Mouse (Mus musculus) brown adipose tissue, adult 24 weeks (tissue): ENCODE measurements around the gene Ngf. TPM values are rescaled to one million over a fixed set of nuclear protein-coding genes. Genes with fewer than 3 reads are reported as not detected.
A peak's percentile ranks its signal among the peaks of the same experiment; 100 is the strongest.

Experiments
- H3K27ac ChIP-seq: fragments of 200-500 bp; replicated peaks from 2 replicates; pipeline ENCODE4 v1.5.1; 2012; ENCODE audit warnings: low read depth, mild to moderate bottlenecking, low read length
- H3K4me1 ChIP-seq: fragments of 200-500 bp; 2 replicates; pipeline ENCODE4 v1.6.1; 2012; ENCODE audit warnings: low read length, mixed read lengths; ENCODE audit not compliant: control insufficient read depth, insufficient read depth, insufficient read length
- H3K4me3 ChIP-seq: fragments of 200-500 bp; 2 replicates; pipeline ENCODE4 v1.5.1; 2012; ENCODE audit warnings: low read depth, mild to moderate bottlenecking, low read length, moderate library complexity; ENCODE audit not compliant: insufficient read depth
- polyA plus RNA-seq: library from polyadenylated mRNA; stranded (reverse); fragments of >200 nt; gene quantifications from 2 replicates; pipeline ENCODE4 v1.2.4, GENCODE M21; 2012; ENCODE audit not compliant: missing spikeins, insufficient read depth, insufficient read length

The Ngf gene
- polyA plus RNA-seq: 2.3 and 2.6 TPM in 2 replicates

DNA sequence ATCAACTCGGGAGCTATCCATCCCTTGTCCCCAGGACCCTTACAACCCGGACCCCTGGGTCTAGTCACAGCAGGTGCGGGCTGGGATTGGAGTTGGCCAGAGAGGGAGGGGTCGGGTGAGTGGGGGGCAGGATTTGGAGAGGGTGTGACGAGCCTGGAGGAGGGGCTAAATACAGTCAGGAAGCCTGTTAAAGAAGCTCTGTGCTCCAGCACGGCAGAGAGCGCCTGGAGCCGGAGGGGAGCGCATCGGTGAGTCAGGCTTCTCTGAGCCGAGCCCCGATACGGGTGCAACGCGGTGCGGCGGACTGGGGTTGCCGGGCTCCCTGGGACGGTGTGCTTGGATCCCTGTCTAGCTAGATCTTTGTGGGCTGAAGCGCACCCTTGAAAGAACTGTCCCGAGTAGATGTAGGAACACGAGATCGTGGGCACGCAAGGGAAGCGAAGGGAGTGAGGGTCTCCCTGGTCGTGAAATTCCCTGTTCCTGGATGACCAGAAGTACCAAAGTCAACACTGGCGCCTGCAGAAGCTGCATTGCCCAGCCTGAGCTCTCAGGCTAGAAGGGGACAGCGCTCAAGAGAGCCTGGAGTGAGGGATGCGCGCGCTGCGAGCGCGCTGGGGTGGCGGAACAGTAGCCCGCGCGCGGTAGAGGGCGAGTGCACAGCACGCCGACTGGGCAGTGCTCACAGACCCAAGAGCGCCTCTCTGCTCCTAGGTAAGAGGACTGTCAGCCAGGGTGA lies at the start of gene Ngf:
TSS of gene Ngf (plus strand) at position 207 of the 736 bp plus-strand sequence.
- Histone ChIP-seq H3K27ac (peak within 1 kb of the TSS; percentile 62; the same call in 1 of the 2 replicates), H3K4me3 (peak within 1 kb of the TSS; percentile 49), H3K4me1 (no peaks in the 10 kb centered on the region)

DNA sequence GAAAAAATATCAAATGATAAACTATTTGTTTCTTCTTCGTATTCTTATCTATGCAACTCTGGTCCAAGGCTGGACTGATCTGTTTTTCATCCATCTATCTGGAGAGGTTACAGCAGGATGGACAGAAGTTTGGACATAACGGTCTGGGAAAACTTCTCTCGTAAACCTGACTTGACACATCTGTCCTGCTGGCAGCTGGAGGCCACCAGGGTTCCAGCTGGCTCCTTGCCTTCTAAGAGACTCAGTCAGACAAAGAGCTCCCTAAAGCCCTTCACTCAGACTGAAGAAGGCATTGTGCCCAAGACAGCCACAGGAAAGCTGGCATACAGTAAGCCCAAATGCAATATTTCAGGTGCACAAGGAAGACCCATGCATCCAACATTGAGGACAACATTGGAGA lies 24.2 kb upstream of the Ngf start:
- H3K27ac ChIP-seq: 0 out of 2 replicates have a peak overlapping the region, but pooled peaks have one; percentile 29
- no peak overlapping the region for H3K4me3 ChIP-seq
- H3K4me1 ChIP-seq: no peaks in the 10 kb centered on the region

DNA sequence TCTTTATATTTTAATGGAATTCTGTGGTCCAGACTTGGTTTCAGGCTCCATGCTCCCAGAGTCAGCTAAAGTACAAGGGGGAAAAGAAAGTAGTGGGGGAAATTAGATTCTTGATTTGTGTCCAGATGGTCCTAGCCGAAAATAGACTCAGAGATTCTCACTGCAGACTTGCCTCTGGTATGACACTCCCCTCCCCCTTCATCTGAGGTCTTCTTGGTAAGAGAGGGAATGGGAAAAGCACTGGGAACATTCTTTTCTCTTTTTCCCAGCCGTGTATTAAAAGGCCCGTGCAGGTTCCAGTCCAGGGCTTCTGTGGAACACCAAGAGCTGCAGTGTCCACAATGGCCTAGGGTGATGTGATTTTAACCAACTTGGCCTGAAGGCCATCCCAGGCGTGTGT lies 23.0 kb upstream of the Ngf start:
- Histone ChIP-seq H3K27ac (0 out of 2 replicates have a peak overlapping the region, but pooled peaks have one; percentile 52), H3K4me3 (no peak overlapping the region), H3K4me1 (no peaks in the 10 kb centered on the region)

DNA sequence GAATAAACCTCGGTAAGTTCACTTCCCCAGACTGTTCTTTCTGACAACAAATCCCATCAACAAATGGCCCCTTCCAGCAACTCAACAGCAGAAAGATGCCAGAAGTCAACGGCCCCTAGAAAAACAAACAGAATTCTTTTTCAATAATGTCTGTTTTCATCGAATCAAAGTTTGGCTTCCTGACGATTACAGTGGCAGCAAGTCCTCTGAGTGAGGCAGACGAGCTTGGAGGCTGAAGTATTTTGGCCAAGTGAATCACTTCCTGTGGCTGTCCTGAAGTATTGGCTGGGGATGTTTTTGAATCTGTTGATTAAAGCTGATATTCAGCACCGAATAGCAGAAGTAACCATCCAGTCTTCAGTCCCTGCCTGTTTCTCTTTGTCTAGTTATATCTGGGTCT lies 15.2 kb upstream of the Ngf start:
- H3K27ac ChIP-seq: no peak overlapping the region; the same call in 1 of the 2 replicates
- H3K4me1 ChIP-seq: no peaks in the 10 kb centered on the region

DNA sequence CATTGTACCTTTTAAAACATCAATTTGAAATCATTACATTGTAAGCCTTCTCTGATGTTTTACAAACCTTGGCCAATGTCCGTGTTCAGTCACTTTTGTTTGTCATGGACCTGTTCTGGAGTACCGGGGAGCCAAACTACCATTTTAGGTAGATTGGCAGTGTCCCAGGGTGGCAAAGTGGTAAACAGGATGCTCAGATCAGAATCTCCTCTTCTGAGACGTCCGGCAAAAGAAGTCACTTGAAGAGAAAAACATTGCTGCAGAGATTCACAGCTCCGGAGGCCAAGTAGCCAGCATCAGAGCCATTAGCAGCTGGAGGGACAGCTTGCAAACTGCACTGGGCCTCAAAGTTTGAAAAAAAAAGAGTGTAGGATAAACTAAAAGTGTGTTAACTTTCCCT lies 9.2 kb upstream of the Ngf start:
- Histone ChIP-seq H3K4me3 (no peak overlapping the region), H3K4me1 (no peaks in the 10 kb centered on the region), H3K27ac (no peak overlapping the region)

More for the DNA sequence above, 15.2 kb upstream of the Ngf start:
- no peak overlapping the region for H3K4me3 ChIP-seq

DNA sequence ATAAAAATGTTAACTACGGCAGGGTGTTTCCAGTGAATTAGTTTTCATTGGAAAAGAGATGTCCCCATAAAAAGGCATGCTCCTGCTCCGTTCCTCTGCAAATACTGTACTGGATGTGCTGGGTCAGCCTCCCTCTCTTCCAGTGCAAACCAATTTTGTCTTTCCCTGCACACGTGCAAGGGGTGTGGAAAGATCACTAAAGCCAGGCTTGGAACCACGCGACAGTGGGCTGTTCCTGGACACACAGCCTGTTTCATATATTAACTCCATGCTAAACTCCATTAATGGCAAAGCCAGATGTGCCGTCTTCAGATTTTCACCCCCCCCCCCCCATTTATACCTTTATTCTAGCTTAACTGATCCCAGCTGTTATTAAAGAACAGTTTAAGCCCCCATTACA lies 8.7 kb upstream of the Ngf start:
- no peaks in the 10 kb centered on the region for H3K4me1 ChIP-seq
- H3K4me3 ChIP-seq: no peak overlapping the region
- no peak overlapping the region for H3K27ac ChIP-seq

DNA sequence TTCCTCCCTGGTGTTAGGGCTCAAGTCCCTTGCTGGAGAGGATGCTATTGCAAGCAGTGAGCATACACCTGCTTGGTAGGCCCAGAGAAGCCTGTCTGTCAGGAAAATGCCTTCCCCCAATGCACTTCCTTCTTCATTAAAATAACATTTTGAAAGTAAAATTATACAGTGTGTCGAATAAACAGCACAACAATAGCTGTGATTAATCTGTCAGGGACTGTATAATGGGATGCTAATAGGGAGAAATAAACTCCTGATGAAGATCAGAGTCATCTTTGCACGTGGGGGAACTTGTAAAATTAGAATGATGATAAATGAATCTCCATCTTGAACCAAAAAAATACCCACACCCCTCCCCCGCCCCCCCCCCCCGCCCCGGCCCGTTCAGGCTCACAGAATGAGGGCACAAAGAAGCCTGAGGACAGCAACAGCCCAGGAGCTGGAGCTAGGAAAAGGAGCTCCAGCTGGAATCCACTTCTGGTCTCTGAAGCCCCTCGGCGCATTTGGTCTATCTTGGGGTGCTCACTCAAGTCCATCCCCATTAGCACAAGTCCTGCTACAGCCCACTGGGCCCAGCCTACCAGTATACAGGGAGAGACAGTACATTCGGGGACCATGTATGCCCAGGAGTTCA lies 6.9 kb upstream of the Ngf start:
- no peak overlapping the region for H3K4me3 ChIP-seq
- H3K4me1 ChIP-seq: no peaks in the 10 kb centered on the region

DNA sequence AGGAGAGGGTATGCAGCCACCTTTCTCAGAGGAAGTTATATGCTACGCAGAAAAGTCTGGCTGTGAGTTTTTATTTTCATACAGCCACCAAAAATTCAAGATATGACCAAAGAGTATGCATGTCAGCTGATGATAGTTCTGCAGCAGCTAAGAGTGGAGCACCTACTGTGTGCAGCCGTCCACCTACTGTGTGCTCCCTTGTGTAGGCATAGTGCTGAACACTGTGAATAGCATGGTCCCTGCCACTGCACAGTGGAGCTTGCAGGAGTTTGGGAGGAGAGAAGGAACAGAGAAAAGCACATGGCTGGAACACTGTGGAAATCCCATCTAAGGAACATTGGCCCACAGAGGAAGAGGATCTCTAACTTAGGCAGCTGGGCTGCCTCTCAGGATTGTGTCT lies 6.4 kb upstream of the Ngf start:
- no peaks in the 10 kb centered on the region for H3K4me1 ChIP-seq
- no peak overlapping the region for H3K4me3 ChIP-seq
- H3K27ac ChIP-seq: no peak overlapping the region

More for the DNA sequence above, 6.9 kb upstream of the Ngf start:
- H3K27ac ChIP-seq: no peak overlapping the region

DNA sequence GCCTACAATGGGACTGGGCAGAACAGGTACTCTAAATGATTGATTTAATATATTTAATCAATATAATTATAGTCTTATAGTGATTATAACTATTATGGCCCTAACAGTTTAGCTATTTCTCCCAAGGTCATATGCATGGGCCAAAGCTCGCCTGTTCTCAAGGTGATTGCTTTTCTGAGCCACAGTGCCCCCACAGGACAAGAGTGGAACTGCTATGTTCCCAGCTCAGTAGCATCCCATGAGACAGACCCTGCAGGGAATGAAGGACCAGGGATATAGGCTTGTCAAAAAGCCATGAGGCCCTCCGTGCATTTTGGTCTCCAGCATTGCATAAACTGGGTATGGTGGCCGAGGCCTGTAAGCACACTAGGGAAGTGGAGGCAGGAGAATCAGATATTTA lies 3.1 kb upstream of the Ngf start:
- Histone ChIP-seq H3K4me3 (no peak overlapping the region), H3K27ac (no peak overlapping the region), H3K4me1 (no peaks in the 10 kb centered on the region)

DNA sequence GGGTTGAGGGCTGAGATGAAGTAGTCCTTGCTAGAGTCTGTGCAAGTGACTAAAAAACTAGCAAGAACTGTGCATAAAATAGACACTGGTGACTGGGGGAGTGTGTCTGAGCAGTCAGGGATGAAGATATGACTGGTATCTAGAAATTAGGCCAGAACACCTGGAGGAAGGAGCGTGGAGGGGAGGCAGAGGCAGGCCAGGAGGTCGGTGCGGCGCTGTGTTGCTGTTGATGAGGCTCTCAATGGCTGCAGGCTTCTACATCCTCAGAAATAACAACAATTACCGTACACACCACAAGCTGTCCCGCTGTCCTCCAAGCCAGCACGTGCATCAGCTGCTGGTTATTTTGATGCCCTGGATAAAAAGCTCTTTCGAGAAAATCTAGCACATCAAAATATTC lies 2.6 kb upstream of the Ngf start:
- no peak overlapping the region for H3K27ac ChIP-seq

DNA sequence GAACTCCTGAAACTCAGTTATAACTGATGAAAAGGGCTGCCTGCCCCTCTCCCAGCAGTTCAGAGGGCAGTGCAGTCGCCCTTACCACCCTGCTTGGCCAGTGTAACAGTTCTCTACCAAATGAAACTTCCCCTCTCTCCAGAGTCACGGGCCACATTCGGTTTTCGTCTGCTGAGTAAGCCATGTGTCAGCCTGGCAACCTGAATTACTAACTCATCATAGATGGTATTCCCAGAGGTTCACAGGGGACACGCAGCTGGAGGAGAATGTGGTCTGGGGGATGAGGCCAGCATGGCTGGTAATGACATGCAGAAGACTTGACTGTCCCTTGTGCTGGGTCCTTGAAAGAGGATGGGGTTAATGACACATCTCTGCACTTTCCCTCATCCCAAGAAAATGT lies 1.5 kb downstream of the Ngf start:
- Histone ChIP-seq H3K4me3 (peak overlapping the region; percentile 49), H3K27ac (peak overlapping the region; percentile 62; the same call in 1 of the 2 replicates), H3K4me1 (no peaks in the 10 kb centered on the region)

More for the DNA sequence above, 2.6 kb upstream of the Ngf start:
- no peaks in the 10 kb centered on the region for H3K4me1 ChIP-seq
- no peak overlapping the region for H3K4me3 ChIP-seq

DNA sequence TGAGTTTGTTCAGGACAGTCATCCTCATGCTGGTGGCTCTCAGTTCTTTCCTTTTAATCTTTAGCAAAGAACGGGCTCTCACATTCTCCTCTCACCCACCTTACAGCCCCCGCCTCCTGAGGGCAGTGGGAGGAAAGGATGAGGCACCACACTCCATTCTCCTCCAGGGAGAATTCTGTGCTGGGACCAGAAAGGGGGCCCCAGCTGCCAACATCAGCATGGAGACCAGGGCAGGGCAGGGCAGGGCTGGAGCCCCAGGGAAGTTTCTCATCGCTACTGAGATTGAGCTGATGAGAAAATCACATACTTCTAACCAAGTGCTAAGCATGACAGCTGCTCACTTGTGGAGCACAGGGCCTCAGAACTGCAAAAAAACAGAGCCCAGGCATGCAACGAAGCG lies 2.1 kb downstream of the Ngf start:
- peak overlapping the region; percentile 62 for H3K27ac ChIP-seq
- peak overlapping the region; percentile 49 for H3K4me3 ChIP-seq
- no peaks in the 10 kb centered on the region for H3K4me1 ChIP-seq

DNA sequence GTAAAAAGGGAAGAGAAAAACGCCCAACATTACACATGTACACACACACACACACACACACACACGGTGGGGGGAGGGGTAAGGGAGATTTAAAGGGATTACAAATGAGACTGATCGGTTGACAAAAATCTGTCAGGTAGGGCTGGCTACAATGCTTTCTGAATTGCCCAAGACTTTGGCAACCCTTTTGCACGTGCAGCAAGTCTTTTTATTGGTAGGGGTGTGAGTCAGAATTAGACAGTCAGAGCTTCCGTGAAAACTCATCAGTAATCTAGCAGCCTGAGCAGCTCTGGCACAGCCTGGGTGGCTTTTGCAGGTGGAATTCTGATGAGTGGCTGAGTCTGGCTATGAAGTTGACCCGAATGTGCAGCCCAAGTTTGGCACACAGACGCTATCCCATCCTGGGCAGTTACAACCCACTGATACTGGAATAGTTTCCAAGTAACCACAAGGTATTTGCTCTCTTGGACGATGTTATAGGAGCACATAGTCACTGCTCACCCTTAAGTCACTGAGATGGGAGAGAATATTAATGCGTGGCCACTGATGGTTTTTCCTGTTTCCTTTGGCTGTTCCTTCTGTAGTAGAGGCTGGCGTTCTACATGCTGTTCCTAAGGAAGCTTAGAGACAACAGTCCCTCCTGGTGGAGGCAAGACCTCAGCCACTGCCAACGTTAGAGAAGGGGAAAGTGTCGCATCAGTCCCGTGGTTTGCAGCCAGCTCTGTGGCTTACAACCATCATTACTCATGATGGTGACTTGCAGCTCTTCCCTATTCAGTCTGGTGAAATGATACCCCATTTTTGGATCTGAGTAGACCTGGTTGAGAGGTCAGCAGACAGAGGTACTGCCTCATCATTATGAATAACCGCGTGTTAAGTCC lies 4.8 kb downstream of the Ngf start:
- no peak overlapping the region for H3K27ac ChIP-seq
- no peaks in the 10 kb centered on the region for H3K4me1 ChIP-seq
- H3K4me3 ChIP-seq: no peak overlapping the region

DNA sequence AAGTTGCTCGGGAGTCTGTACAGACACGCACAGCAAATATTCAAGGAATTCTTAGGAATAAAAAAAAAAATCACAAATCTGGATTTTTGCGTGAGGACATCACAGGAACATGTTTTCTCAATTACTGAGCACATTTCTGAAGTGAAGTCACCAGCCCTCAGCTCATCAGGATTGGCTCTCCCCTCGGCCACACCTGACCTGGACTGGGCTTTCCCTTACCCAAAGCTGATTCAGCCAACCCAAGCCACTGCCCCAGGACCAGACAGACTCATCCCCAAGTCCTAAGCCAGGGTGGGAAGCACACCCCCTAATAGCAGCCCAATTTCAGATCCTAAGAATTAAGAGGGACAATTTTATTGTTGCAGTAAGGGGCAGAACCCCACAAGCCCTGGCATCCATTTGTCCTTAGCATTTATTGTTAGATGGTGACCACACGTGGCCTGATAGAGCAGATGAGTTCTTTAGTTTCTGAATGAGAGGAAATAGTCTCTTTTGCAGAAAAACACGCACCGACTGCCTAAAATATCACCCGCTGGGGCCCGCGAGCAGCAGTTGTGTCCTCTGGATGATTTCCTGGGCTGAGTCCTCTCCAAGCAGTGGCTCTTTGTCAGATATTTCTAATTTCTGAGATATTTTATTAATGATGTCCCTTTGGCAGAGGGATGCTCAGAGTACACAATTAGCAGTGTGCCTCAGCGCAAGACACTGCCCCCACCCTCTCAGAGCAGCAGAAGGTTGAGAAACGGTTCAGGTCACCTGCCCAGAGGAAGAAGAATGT lies 8.4 kb downstream of the Ngf start:
- no peak overlapping the region for H3K27ac ChIP-seq

More for the DNA sequence above, 8.4 kb downstream of the Ngf start:
- no peak overlapping the region for H3K4me3 ChIP-seq
- H3K4me1 ChIP-seq: no peaks in the 10 kb centered on the region
